Mouse (Mus musculus): ENCODE results near the gene Msln. TPM values are rescaled to one million over a fixed set of nuclear protein-coding genes. Genes with fewer than 3 reads are reported as not detected.

Msln gene
- polyA plus RNA-seq, 1 experiment from 2014 or later = 0.24 TPM

DNA sequence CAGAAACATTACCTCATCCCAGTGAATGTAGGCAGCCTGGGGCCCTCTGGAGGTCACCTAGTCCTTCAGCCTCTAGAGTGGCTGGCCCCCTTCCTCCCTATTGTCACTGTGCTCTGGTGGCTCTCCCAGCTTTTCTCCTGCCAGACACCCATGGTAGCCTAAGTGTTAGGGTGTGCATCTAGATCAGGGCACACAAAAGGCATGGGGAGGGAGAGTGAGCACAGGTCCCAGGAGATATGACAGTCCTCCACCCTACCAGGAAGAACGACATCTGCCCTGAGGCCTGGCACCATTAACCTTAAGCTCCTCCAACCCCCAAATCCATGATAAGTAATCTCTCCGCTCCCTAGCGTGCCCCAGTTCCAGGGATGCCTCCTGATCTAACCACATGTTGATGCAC lies 38.6 kb downstream of the Msln start:
- H3K9ac ChIP-seq (ENCODE audit: low read length) = no peak overlapping the region
- no peak for ATAC-seq (ENCODE audit: insufficient number of reproducible peaks, low FRiP score, low TSS enrichment, low read depth)
- no peak overlapping the region for H3K4me2 ChIP-seq (ENCODE audit: low read depth, severe bottlenecking)
- H3K36me3 ChIP-seq (ENCODE audit: control insufficient read depth, insufficient read depth, low read length) = peaks cover 5% of the 10 kb centered on the region
- H3K4me3 ChIP-seq (ENCODE audit: low read depth, low read length) = no peak overlapping the region
- WGBS = 47% methylated on average over 3 of the region's 3 CpGs
- H3K27ac ChIP-seq (replicated peaks; ENCODE audit: low read depth, low read length) = no peak overlapping the region
- no peaks in the 10 kb centered on the region for H3K9me3 ChIP-seq (ENCODE audit: control insufficient read depth, low read length)
- peaks cover 17% of the 10 kb centered on the region for H3K27me3 ChIP-seq (ENCODE audit: control insufficient read depth, insufficient read depth, low read length)
- no peak for DNase-seq (ENCODE audit: low spot score)
- H3K4me1 ChIP-seq (ENCODE audit: control insufficient read depth, insufficient read depth, low read length) = peaks cover 10% of the 10 kb centered on the region; the same call in 1 of the 2 replicates

GRCm38 (mm10) chr17:25711136-25711535 lies 43.0 kb downstream of the Msln start:
- WGBS = 82% methylated on average over 4 of the region's 4 CpGs
- ATAC-seq (ENCODE audit: insufficient number of reproducible peaks, low FRiP score, low TSS enrichment, low read depth) = no peak
- H3K4me3 ChIP-seq (ENCODE audit: low read depth, low read length) = no peak overlapping the region

DNA sequence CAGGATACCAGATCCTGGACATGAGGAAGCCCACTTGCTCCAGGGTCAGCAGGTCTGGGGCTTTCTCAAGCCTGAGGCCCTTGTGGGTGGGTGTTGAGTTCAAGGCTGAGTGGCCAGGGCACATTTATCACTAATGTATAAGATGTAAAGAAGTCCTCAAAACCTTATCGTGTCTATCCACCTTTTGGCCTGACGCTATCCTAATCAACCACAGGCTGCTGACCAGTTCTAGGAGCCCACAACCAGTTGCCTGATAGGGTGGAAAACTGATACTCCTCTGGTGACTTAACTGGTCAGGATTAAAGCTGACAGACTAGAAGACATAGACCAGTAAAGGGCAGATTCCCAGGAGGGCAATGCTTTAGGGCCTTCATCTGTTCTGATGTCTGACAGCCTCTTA lies 44.2 kb downstream of the Msln start:
- DNase-seq (ENCODE audit: low spot score) = no peak

More at GRCm38 (mm10) chr17:25711136-25711535, 43.0 kb downstream of the Msln start:
- DNase-seq (ENCODE audit: low spot score) = no peak
- Histone ChIP-seq H3K27me3 (ENCODE audit: control insufficient read depth, insufficient read depth, low read length) (no peaks in the 10 kb centered on the region), H3K9ac (ENCODE audit: low read length) (no peak overlapping the region), H3K36me3 (ENCODE audit: control insufficient read depth, insufficient read depth, low read length) (no peaks in the 10 kb centered on the region), H3K9me3 (ENCODE audit: control insufficient read depth, low read length) (no peaks in the 10 kb centered on the region), H3K4me1 (ENCODE audit: control insufficient read depth, insufficient read depth, low read length) (no peaks in the 10 kb centered on the region), H3K4me2 (ENCODE audit: low read depth, severe bottlenecking) (no peak overlapping the region), H3K27ac (replicated peaks; ENCODE audit: low read depth, low read length) (no peak overlapping the region)

GRCm38 (mm10) chr17:25700863-25701496 lies 53.2 kb downstream of the Msln start:
- DNase-seq (ENCODE audit: low spot score) = no peak
- Histone ChIP-seq H3K27me3 (ENCODE audit: control insufficient read depth, insufficient read depth, low read length) (no peaks in the 10 kb centered on the region), H3K9me3 (ENCODE audit: control insufficient read depth, low read length) (no peaks in the 10 kb centered on the region), H3K4me3 (ENCODE audit: low read depth, low read length) (no peak overlapping the region), H3K9ac (ENCODE audit: low read length) (no peak overlapping the region), H3K27ac (replicated peaks; ENCODE audit: low read depth, low read length) (no peak overlapping the region), H3K36me3 (ENCODE audit: control insufficient read depth, insufficient read depth, low read length) (no peaks in the 10 kb centered on the region), H3K4me1 (ENCODE audit: control insufficient read depth, insufficient read depth, low read length) (peaks cover 6% of the 10 kb centered on the region), H3K4me2 (ENCODE audit: low read depth, severe bottlenecking) (no peak overlapping the region)
- no peak for ATAC-seq (ENCODE audit: insufficient number of reproducible peaks, low FRiP score, low TSS enrichment, low read depth)
- 58% methylated on average over 9 of the region's 9 CpGs for WGBS

More for the DNA sequence above, 44.2 kb downstream of the Msln start:
- Histone ChIP-seq H3K4me3 (ENCODE audit: low read depth, low read length) (no peak overlapping the region), H3K4me2 (ENCODE audit: low read depth, severe bottlenecking) (no peak overlapping the region), H3K36me3 (ENCODE audit: control insufficient read depth, insufficient read depth, low read length) (no peaks in the 10 kb centered on the region), H3K27ac (replicated peaks; ENCODE audit: low read depth, low read length) (no peak overlapping the region), H3K9me3 (ENCODE audit: control insufficient read depth, low read length) (no peaks in the 10 kb centered on the region), H3K9ac (ENCODE audit: low read length) (no peak overlapping the region), H3K4me1 (ENCODE audit: control insufficient read depth, insufficient read depth, low read length) (no peaks in the 10 kb centered on the region), H3K27me3 (ENCODE audit: control insufficient read depth, insufficient read depth, low read length) (no peaks in the 10 kb centered on the region)
- no peak for ATAC-seq (ENCODE audit: insufficient number of reproducible peaks, low FRiP score, low TSS enrichment, low read depth)
- WGBS = 99% methylated on average over 2 of the region's 2 CpGs

Small RNA genes lying within 50 kb of the gene (microRNA-seq; reads per million reads assigned to microRNA genes)
- gene Gm25083 = not detected
- not detected for gene Mir6966

Other genes starting within 250 kb of the Msln start
- 7.1 and 8.8 TPM in 2 replicates for gene Sox8, start 183.7 kb downstream of the Msln start, polyA plus RNA-seq (2014; fragmentation: Nextera tagmentation; extraction: Ambion mirVana)
- gene Lmf1, start 175.3 kb downstream of the Msln start, polyA plus RNA-seq (2014; fragmentation: Nextera tagmentation; extraction: Ambion mirVana) = 22.5 and 23.8 TPM in 2 replicates
- 3.2 and 9.7 TPM in 2 replicates for gene Gng13, start 37.2 kb downstream of the Msln start, polyA plus RNA-seq (2014; fragmentation: Nextera tagmentation; extraction: Ambion mirVana)
- gene Chtf18, start 27.0 kb downstream of the Msln start, polyA plus RNA-seq (2014; fragmentation: Nextera tagmentation; extraction: Ambion mirVana) = 29.1 and 31.5 TPM in 2 replicates
- gene Rpusd1, start 26.7 kb downstream of the Msln start, polyA plus RNA-seq (2014; fragmentation: Nextera tagmentation; extraction: Ambion mirVana) = 20.4 and 23.4 TPM in 2 replicates
- gene Mslnl, start 18.3 kb downstream of the Msln start, polyA plus RNA-seq (2014; fragmentation: Nextera tagmentation; extraction: Ambion mirVana) = not detected in 2 replicates
- gene Narfl, start 19.4 kb upstream of the Msln start, polyA plus RNA-seq (2014; fragmentation: Nextera tagmentation; extraction: Ambion mirVana) = 21.8 and 23.6 TPM in 2 replicates
- gene Haghl, start 31.3 kb upstream of the Msln start, polyA plus RNA-seq (2014; fragmentation: Nextera tagmentation; extraction: Ambion mirVana) = 62.7 and 68.0 TPM in 2 replicates
- gene Ccdc78, start 32.2 kb upstream of the Msln start, polyA plus RNA-seq (2014; fragmentation: Nextera tagmentation; extraction: Ambion mirVana) = 0.11 and 0.16 TPM in 2 replicates
- gene Fam173a, start 38.5 kb upstream of the Msln start, polyA plus RNA-seq (2014; fragmentation: Nextera tagmentation; extraction: Ambion mirVana) = 52.3 and 53.4 TPM in 2 replicates
- gene AC134908.4, start 41.3 kb upstream of the Msln start, polyA plus RNA-seq (2014; fragmentation: Nextera tagmentation; extraction: Ambion mirVana) = 0.29 TPM in 1 of 2 replicates, not detected in the other
- gene Metrn, start 42.8 kb upstream of the Msln start, polyA plus RNA-seq (2014; fragmentation: Nextera tagmentation; extraction: Ambion mirVana) = 13.3 and 15.0 TPM in 2 replicates
- gene Fbxl16, start 54.7 kb upstream of the Msln start, polyA plus RNA-seq (2014; fragmentation: Nextera tagmentation; extraction: Ambion mirVana) = 1.4 and 1.5 TPM in 2 replicates
- 27.7 and 27.9 TPM in 2 replicates for gene Wdr24, start 69.2 kb upstream of the Msln start, polyA plus RNA-seq (2014; fragmentation: Nextera tagmentation; extraction: Ambion mirVana)
- 45.5 and 55.0 TPM in 2 replicates for gene Jmjd8, start 74.5 kb upstream of the Msln start, polyA plus RNA-seq (2014; fragmentation: Nextera tagmentation; extraction: Ambion mirVana)
- gene Stub1, start 79.0 kb upstream of the Msln start, polyA plus RNA-seq (2014; fragmentation: Nextera tagmentation; extraction: Ambion mirVana) = 341 and 353 TPM in 2 replicates
- 1.2 TPM in 2 replicates for gene Rhbdl1, start 82.9 kb upstream of the Msln start, polyA plus RNA-seq (2014; fragmentation: Nextera tagmentation; extraction: Ambion mirVana)
- gene Gm20683, start 87.4 kb upstream of the Msln start, polyA plus RNA-seq (2014; fragmentation: Nextera tagmentation; extraction: Ambion mirVana) = 0.77 and 0.95 TPM in 2 replicates
- gene Rhot2, start 90.5 kb upstream of the Msln start, polyA plus RNA-seq (2014; fragmentation: Nextera tagmentation; extraction: Ambion mirVana) = 9.4 and 10.7 TPM in 2 replicates
- gene Wdr90, start 107.1 kb upstream of the Msln start, polyA plus RNA-seq (2014; fragmentation: Nextera tagmentation; extraction: Ambion mirVana) = 19.3 and 22.4 TPM in 2 replicates
- 7.8 and 10.7 TPM in 2 replicates for gene Mcrip2, start 114.4 kb upstream of the Msln start, polyA plus RNA-seq (2014; fragmentation: Nextera tagmentation; extraction: Ambion mirVana)
- 55.9 and 60.9 TPM in 2 replicates for gene Mettl26, start 120.7 kb upstream of the Msln start, polyA plus RNA-seq (2014; fragmentation: Nextera tagmentation; extraction: Ambion mirVana)
- 0.68 and 0.75 TPM in 2 replicates for gene Wfikkn1, start 126.5 kb upstream of the Msln start, polyA plus RNA-seq (2014; fragmentation: Nextera tagmentation; extraction: Ambion mirVana)
- 19.2 and 19.7 TPM in 2 replicates for gene Rab40c, start 165.3 kb upstream of the Msln start, polyA plus RNA-seq (2014; fragmentation: Nextera tagmentation; extraction: Ambion mirVana)
- gene Pigq, start 190.6 kb upstream of the Msln start, polyA plus RNA-seq (2014; fragmentation: Nextera tagmentation; extraction: Ambion mirVana) = 50.9 and 52.8 TPM in 2 replicates
- 0.27 TPM in 1 of 2 replicates, not detected in the other for gene Nhlrc4, start 190.6 kb upstream of the Msln start, polyA plus RNA-seq (2014; fragmentation: Nextera tagmentation; extraction: Ambion mirVana)
- gene A930017K11Rik, start 198.2 kb upstream of the Msln start, polyA plus RNA-seq (2014; fragmentation: Nextera tagmentation; extraction: Ambion mirVana) = 0.18 and 0.33 TPM in 2 replicates
- 23.8 and 25.7 TPM in 2 replicates for gene Capn15, start 231.4 kb upstream of the Msln start, polyA plus RNA-seq (2014; fragmentation: Nextera tagmentation; extraction: Ambion mirVana)